Mouse (Mus musculus) gastrocnemius, postnatal 36 days (tissue): ENCODE results near the gene 5730596B20Rik. TPM values are rescaled to one million over a fixed set of nuclear protein-coding genes. Genes with fewer than 3 reads are reported as not detected.

Experiments used
- DNase-seq, 2 experiments: peaks; one replicate each; pipeline ENCODE4 v3.0.0; 2022
- intact Hi-C: fragments of 180-260 bp; cut with DNase I; formaldehyde crosslinking; loops from one replicate; pipeline ENCODE4 v1.15.1; 2025
- total RNA-seq, 2 experiments: library from RNA; stranded (reverse); gene quantifications; 2 replicates each; pipeline ENCODE4 v1.2.3; 2021

Gene 5730596B20Rik
- total RNA-seq, 2 experiments from 2014 or later = not detected

DNA sequence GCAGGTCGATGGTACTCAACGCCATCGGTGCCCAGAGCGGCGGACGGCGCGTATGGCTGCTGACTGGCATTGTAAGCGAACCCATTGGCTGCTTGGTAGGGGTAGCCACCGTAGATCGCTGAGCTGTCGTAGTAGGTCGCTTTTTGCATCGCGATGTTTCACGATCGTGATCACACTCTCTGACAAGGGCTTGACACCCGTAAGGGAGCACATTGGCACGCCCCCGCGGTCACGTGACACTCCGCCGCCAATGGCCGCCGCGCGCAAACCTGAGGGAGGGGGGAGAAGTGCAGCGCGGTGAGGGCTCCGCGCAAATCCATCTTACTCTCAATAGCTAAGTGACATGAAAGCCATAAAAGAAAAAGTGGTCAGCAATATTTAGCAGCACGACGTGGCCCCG lies 4.8 kb upstream of the 5730596B20Rik start:
- intact Hi-C loops = no loop called here
- DNase-seq = peak; percentile 62 to 63

DNA sequence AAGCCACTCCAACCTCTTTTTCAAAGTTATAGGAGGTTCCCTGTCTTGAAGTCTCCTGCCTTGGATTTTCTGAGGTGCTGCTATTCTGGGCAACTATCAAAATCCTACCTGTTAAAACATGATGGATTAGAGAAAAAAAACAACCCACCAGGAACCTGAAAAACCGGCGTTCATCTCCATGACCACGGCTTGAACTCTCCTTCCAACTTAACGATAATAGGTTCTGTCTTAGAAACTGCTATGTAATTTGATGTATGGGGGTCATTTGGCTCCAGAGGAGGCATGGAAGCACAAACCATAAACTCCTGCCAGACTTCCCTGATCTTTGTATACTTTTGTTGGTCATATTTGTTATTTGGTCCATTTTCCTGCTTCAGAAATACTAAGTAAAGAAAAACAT lies 3.6 kb upstream of the 5730596B20Rik start:
- no peak for DNase-seq
- intact Hi-C loops = no loop called here

DNA sequence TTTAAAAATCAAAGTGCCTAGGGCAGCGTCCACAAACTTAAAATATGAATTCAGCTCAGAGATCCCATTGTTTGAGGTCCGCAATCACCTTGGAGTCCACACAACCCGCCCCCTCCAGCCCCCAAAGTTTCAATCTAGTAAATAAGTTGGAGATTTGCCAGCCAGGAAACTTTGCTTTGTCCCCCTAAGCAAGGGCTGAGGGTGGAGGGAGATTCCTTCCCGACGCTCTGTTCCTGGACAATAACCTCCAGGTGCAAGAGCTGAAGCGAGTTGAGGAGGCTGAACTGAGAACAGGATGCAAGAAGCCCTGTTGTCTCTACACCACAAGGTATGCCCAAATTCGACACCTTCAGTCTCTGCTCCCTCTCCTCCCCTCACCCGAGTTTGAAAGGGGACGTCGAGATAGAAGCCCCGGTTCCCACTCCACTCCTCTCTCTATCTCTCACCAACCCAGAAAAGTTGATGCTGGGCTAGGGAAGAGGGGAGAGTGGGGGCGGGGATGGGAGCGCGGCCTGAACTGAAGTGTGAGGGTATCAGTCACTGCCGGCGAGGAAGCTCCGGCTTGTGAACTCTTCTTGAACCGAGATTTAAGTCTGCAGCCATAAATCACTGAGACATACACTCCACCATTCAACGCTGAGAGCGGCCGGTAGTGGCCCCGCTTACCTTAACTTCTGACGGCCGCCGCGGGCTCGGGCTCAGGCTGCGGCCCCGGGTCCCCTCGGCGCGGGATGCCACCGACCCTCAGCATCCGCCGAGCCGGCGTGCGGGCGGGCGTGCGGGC lies 2.1 kb upstream of the 5730596B20Rik start:
- intact Hi-C loops = no loop called here
- no peak for DNase-seq

DNA sequence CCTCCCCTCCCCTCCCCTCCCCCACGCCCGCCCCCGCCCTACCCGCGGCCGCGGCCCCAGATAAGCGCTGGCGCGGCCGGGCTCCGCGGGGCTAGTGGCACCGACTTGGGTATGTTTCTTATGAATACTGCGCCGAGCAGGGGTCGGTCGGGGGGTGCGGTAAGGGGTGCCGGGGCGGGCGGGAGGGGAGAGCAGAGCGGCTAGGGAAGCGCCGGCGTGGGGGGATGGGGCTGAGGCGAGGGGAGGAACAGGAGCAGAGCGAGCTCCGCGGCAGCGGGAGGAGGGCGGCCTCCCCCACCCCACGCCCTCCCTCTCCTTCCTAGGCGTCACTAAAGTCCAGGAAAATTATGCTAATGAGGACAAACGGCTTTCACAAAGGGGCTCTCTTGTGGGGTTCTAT lies 1.4 kb upstream of the 5730596B20Rik start:
- intact Hi-C loops = no loop called here
- no peak for DNase-seq

DNA sequence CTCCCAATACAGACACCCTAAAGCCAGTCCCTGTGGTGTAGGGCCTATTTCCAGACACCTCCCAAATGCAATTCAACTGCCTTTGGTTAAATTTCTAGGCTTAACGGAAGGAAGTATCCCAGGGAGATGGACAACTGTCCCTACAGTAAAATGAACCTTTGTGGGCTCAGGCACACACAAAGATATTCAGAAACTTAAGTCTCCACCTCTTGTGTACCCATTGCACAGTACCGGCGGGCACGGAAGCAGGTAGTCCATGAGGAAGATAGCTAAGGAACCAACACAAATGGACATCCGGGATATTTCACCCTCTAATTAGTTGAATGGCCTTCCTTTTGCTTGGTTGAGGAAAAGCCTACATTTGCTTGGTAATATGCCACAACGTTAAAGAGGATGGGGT lies 907 bp upstream of the 5730596B20Rik start:
- DNase-seq = no peak
- intact Hi-C loops = no loop called here

DNA sequence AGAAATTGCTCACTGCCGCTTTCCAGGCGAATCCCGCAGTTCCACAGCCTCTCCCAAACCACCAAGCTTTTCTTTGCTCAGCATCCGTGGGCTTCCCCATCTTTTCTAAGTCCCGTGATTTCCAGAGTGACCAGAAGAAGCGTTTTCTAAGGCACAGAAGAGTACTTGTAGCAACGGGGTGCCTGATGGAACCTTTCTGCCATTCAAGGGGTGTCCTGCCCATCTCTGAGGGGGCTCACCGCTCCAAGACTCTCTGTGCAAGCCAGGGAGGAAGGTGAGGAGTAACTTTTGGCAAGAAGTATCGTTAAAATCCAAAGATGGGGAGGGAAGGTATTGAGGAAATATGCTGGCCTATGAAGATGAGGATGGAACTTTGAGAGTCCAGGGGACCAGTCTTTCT lies 508 bp downstream of the 5730596B20Rik start:
- intact Hi-C loops = no loop called here

DNA sequence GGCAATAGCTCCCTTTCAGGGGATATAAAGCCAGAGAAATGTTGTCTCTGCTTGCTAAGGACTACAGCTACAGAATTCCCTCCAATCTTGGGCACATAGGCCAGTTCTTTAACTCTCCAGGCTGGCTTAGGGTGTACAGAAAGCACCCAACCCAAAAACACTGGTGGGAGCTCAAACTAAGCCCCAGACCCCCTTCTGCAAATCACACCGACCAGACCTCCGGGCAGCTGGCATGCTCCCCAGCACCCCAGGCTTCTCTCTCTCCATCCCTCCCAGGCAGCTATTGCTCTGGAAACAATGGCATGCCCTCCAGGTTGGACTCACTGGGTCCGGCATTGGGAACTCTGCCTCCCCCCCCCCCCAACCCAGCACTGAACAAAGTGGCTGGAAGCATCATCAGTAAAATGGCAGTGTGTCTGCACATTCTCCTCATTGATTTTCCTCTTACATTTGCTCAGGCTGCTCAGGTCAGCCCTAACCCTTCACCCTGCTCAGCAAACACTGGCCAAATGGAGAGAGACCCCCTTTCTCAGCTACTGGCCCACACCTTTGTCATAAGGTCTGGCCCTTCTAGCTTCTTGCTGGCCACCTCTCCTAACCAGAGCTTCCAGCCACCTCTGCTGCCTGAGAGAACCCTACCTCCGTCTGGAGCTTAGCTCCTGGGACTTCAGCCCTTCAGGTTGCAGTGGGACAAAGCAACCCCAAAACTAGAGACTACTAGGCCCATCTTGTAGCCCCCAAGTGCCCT lies 1.8 kb downstream of the 5730596B20Rik start:
- no peak for DNase-seq
- intact Hi-C loops = no loop called here

More for the DNA sequence above, 508 bp downstream of the 5730596B20Rik start:
- no peak for DNase-seq

DNA sequence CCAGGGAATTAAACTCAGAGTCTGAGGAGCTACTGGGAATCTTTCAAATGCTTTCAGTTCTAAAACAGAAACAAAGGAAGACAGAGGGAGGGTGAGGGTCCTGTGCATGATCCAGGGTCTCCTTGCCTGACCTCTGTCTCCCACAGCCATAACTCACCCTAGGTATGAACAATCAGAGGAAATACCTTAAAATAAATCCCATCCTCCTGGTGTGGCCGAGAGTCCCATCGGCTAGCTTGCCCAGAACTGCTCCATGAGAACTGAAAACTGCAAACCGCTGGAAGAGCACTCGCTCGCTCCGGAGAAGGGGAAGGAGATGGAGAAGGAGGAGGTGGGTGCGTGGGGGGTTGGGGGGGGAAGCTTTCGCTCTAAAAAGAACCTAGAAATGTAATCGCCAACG lies 2.4 kb downstream of the 5730596B20Rik start:
- intact Hi-C loops = no loop called here
- no peak for DNase-seq

DNA sequence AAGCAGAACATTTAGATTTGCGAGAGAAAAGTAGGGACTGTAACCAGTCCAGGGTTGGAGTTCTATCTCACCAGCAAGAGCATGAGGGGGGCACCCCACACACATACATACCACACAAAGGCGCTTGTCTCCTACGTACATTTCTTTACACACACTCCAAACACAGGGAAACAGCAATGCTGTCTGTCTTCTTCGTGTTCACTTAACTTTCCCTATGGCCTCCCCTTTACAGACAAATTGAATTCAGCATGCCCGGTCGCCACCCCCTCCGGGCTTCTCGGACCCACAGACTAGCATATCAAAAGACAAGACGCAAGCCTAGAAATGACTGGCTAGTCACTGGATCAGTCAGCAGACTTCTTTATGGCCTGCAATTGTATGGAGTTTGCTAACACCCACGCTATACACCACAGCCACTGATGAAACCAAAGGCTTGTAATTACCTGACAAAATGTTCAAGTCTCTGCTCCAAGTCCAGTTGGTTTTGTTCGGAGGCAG lies 3.0 kb downstream of the 5730596B20Rik start:
- DNase-seq = no peak
- intact Hi-C loops = no loop called here

DNA sequence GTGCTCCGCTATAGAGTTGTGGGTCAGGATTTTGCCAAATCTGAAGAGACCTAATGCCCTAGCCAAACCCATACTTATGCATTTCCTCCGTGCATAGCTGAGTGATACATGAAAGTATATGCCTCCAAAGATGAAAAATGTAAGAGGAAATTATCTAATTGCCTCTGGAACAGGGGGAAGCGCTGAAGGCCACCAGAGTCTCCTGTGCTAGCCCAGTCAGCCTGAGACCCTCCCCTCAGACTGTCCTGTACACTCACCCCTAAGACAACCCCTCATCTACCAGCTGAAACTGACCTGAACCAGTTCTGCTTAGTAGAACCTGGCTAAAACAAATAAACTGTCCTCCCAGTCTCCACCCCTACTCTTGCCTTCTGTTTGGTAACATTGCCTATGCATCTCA lies 3.4 kb downstream of the 5730596B20Rik start:
- no peak for DNase-seq
- intact Hi-C loops = no loop called here

DNA sequence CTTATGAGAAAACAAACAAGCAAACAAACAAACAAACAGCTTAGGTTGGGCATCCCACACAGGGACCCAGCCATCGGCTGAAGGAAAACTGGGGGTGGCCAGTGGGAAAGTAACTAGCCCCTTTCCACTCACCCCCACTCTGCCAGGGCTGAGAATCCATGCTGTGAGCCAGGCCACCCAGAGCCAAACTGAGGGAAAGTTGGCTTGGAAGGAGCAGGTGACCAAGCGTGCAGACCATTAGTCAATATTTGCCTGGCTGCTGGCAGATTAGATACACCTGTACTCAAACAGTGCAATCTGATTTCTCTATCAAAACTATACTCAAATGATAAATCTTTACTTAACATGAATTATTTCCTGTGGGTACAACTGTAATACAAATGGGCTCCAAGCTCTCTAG lies 4.7 kb downstream of the 5730596B20Rik start:
- DNase-seq = no peak
- intact Hi-C loops = no loop called here

DNA sequence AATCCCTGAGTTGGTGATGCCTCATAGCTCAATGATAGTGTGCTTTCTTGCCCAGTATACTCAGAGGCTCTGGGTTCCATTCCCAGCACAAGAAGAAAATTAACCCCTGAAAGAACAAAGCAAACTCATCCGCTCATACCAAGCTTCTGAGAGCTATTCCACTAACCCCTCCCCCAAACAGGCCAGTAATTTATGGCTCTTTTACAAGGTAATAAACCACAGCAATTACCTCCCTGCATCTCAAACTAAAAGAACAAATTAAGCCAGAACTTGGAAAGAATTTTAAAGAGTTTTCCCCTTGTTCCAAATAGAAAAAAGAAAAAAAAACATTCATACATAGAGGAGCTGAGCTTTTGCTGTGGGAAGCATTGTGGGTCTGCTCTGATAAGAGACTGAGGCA lies 5.5 kb downstream of the 5730596B20Rik start:
- intact Hi-C loops = no loop called here

DNA sequence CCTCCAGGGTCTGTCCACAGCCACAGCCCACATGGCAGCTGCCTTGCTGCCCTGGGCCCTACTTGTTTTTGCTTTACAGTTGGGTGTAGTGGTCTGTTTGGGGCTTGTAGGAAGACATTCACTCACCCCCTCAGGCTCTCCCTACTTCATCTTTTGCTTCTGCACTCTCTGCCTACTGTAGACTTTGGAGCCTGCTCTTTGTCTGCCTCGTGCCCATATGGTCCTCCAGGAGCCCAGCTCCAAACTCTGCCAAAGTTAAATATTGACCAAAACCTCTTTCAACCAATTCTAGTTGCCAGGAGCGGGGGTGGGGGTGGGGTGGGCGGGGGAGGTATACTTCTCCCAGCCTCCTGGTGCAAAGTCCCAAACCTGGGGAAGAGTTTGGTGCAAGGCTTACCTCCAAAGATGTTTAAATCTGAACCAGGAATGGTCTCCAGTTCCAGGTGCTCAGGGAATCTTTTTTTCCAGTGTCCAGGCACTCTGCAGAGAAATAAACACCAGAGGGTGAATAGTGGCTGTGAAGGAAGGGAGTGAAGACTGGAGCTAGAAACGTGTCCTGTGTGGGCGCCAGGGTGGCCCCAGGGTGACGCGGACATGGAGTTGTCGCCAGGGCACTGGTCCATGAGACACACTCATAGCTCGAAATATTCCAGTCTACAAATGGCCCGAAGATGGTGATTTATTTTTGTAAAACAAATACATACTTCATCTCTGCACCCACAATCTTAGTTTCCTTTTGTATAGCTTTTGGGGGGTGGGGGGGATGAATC lies 6.2 kb downstream of the 5730596B20Rik start:
- DNase-seq = no peak
- intact Hi-C loops = no loop called here

More for the DNA sequence above, 5.5 kb downstream of the 5730596B20Rik start:
- DNase-seq = no peak

DNA sequence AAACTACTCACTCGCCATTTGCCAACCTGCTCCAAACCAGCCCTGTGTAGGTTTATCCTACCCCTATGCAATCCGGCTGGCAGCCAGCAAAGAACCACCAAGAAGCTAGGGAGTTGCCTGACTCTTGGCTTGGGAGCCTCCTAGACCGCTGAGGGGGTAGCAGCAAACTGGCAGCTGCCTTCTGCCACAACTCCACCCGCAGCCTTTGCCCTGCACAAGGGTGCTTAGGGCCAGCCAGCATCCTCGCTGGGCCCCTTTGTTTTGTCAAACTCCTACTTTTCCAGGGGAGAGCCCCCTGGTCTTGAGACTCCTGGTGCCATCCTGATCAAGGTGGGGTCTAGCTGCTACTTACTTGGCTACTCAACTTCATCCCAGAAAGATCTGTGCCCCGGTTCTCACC lies 7.4 kb downstream of the 5730596B20Rik start:
- no peak for DNase-seq
- intact Hi-C loops = no loop called here

DNA sequence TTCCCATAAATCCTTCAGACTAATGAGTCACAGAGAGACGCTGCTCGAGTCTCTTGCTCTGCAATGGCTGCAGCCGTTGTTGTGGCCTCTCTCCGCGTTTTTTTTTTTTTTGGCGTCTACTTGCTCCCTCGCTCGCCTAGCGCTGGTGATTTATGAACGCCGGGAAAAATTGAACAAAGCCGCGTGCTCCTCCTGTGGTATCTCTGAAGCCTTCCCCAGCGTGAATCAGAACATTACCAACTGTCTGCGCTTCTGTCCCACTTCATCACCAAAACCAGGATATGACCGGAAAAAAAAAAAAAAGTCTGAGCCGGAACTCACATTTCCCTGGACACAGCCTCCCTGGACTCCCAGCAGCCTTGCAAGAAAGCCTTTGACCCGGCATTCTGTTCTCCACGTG lies 7.9 kb downstream of the 5730596B20Rik start:
- intact Hi-C loops = no loop called here
- DNase-seq = no peak

DNA sequence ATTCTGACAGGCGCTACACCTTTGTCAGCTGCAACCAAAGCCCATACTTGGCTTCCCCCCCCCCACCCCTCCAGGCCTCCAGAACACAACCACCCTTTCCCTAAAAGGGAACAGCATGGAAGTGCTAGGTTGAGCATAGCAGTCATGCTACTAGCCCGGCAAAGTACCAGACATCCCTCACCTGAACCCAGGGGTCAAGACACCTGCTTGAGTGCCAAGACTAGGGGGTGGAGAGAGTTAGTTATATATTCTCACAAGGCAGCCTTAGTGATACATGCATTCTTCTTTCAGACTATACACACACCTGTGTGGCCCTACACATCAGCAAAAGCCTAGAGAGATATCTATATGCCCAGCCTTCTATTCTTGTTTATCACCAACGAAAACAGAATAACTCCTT lies 8.5 kb downstream of the 5730596B20Rik start:
- intact Hi-C loops = no loop called here
- DNase-seq = no peak

DNA sequence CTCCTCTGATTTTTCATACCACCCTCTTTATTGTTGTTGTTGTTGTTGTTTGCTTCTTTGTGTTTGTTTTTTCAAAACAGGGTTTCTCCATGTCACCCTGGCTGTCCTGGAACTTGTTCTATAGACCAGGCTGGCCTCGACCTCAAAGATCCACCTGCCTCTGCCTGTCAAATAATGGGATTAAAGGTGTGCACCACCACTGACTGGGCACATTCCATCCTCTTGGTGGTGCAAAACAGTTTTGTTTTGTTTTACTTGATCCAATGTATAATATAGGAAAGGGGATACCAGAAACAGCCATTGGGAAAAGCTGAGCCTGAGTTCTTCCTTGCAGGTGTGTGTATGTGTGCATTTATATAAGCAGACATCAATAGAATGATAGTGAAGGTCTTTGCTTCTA lies 9.2 kb downstream of the 5730596B20Rik start:
- no peak for DNase-seq
- intact Hi-C loops = no loop called here

DNA sequence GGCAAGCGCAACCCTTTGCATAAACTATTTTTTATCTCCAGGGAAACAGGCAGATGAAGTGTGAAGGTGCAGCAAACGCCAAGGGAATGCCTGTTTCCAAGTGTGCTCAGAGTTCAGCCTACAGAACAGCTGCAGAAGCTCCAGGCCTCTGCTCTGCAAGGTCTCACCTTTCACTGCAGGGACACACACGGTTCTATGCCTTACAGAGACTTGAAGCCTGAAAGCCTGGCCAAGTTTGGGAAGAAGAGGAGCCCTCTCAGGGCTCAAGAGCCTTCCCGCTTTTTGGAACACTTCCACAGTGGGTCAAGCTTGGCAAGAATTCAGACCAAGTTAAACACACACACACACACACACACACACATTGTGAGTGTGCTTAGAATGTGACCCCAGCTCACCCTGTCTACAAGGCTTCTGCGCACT lies 11.9 kb downstream of the 5730596B20Rik start:
- no peak for DNase-seq
- intact Hi-C loops = no loop called here

DNA sequence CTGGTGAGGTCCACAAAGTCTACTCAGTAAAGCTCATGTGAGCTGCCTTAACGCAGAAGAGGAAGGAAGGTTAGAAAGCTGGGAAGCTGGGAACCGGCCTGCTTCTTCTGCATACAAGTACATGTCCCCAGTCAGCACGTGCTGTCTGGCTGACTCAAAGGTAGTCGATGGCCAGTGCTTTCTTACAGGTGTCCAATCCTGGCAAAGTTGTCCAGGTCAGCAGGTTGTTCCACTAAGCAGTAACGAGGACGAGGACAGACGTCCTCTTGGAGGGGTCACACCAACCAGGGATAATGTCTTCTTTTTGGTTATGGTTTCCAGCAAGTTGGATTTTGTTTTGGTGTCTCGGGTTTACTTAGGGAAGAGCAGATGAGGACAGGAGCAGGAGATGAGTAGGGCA lies 12.6 kb downstream of the 5730596B20Rik start:
- intact Hi-C loops = loop anchor here (5.0 kb wide), 2 partner anchors 33 to 183 kb away; partner anchors contain the start of gene Hoxa1
- DNase-seq = no peak

DNA sequence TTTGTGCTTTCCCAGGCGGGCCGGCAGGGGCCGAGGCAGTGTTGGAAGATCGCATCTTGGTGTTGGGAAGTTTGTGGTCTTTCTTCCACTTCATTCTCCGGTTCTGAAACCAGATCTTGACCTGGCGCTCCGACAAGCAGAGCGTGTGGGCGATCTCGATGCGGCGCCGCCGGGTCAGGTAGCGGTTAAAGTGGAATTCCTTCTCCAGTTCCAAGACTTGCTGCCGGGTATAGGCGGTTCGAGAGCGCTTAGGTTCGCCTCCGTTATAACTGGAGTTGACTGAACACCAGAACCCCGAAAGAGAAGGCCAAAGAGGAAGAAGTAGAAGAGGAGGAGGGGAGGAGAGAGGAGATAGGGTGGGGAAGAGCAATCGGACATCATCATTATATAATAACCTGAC lies 13.1 kb downstream of the 5730596B20Rik start:
- peak in 1 of 2 experiments; percentile 25 for DNase-seq
- intact Hi-C loops = loop anchor here (5.0 kb wide), 2 partner anchors 33 to 183 kb away; partner anchors contain the start of gene Hoxa1
